ENCODE assay signal across 12 mouse cellular contexts in genomic region chr9:32021755-32022154, GRCm38 (mm10).
DNase-seq lines count a peak whose midpoint lies in the region; ATAC-seq and TF ChIP-seq lines count a peak whose summit lies in the region.
"Had no signal": no experiment of that assay in that cellular context is flagged by ENCODE, and none has a peak within 500 bp of the region (broad histone marks: within the 10 kb centered on the region; RNA-seq: fewer than 3 reads in every experiment).

No protein-coding gene starts in this region.

- H3K9ac ChIP-seq in heart, adult 2 months (ENCODE audit: low read depth, low read length) = no peak overlapping the region
- H3K9ac ChIP-seq in limb, embryonic 12.5 days (replicated peaks) = no peak overlapping the region
- H3K9ac ChIP-seq: hindbrain, embryonic 14.5 days; liver, embryonic 14.5 days had no signal

- H3K27ac ChIP-seq in heart, adult 2 months = peak overlapping the region; percentile 68
- peak overlapping the region; percentile 41; the same call in 1 of the 2 replicates for H3K27ac ChIP-seq in layer of hippocampus, adult 2 months
- H3K27ac ChIP-seq in brown adipose tissue, adult 24 weeks (replicated peaks; ENCODE audit: low read depth, low read length) = peak overlapping the region; percentile 93
- peak overlapping the region; percentile 42; the same call in 1 of the 2 replicates for H3K27ac ChIP-seq in limb, embryonic 12.5 days
- H3K27ac ChIP-seq: hindbrain, embryonic 14.5 days; liver, embryonic 14.5 days had no signal

- WGBS in heart, adult 2 months = 59% methylated on average over 3 of the region's 3 CpGs
- WGBS in limb, embryonic 12.5 days = 32% methylated on average over 3 of the region's 3 CpGs

- no peak overlapping the region for H3K4me3 ChIP-seq in heart, adult 2 months
- no peak overlapping the region for H3K4me3 ChIP-seq in layer of hippocampus, adult 2 months
- H3K4me3 ChIP-seq in brown adipose tissue, adult 24 weeks (ENCODE audit: insufficient read depth, low read depth, low read length) = no peak overlapping the region
- no peak overlapping the region for H3K4me3 ChIP-seq in limb, embryonic 12.5 days (replicated peaks)

- DNase-seq in heart, adult 2 months = no peak
- DNase-seq in heart, postnatal 4 days = no peak
- DNase-seq in layer of hippocampus, adult 2 months (ENCODE audit: low spot score in 2 of 2) = no peak
- no peak for DNase-seq in layer of hippocampus, adult 9-11 months
- no peak for DNase-seq in right cerebral cortex, postnatal 25 days
- no peak for DNase-seq in left cerebral cortex, adult 8-10 months (ENCODE audit: low spot score in 2 of 2)
- DNase-seq: cerebellum, adult 9-10 months; kidney, adult 9 months had no signal

- H3K9me3 ChIP-seq in limb, embryonic 12.5 days = no peaks in the 10 kb centered on the region

- no peaks in the 10 kb centered on the region for H3K79me2 ChIP-seq in heart, adult 2 months (replicated peaks; ENCODE audit: control insufficient read depth, insufficient read depth, low read length)

- no peak for TF ChIP-seq POLR2A in heart, adult 2 months (IDR thresholded peaks at IDR 0.05; ENCODE audit: insufficient read depth, low read depth, low read length)

- intact Hi-C loops in heart, adult 2 months (cut with DNase I) = no loop called here

- TF ChIP-seq CTCF in heart, adult 2 months (IDR thresholded peaks at IDR 0.05) = no peak
- TF ChIP-seq CTCF in layer of hippocampus, adult 2 months (conservative IDR thresholded peaks at IDR 0.05) = no peak

- H3K36me3 ChIP-seq in heart, adult 2 months (ENCODE audit: control insufficient read depth, insufficient read depth, low read length) = no peaks in the 10 kb centered on the region
- no peaks in the 10 kb centered on the region for H3K36me3 ChIP-seq in limb, embryonic 12.5 days

- H3K4me1 ChIP-seq in heart, adult 2 months (ENCODE audit: control insufficient read depth, insufficient read depth, low read length) = peaks cover 10% of the 10 kb centered on the region
- H3K4me1 ChIP-seq in brown adipose tissue, adult 24 weeks (ENCODE audit: control insufficient read depth, insufficient read depth, insufficient read length, low read length) = peaks cover 6% of the 10 kb centered on the region
- H3K4me1 ChIP-seq in limb, embryonic 12.5 days (replicated peaks) = peaks cover 21% of the 10 kb centered on the region

- TF ChIP-seq EP300 in heart, adult 2 months (IDR thresholded peaks at IDR 0.05; ENCODE audit: insufficient read depth, low read depth, low read length) = no peak

- no peak for ATAC-seq in limb, embryonic 12.5 days (ENCODE audit: insufficient number of reproducible peaks, insufficient read depth, low FRiP score, low TSS enrichment, low read depth)

- H3K27me3 ChIP-seq in heart, adult 2 months (ENCODE audit: control insufficient read depth, insufficient read depth, low read length) = no peaks in the 10 kb centered on the region
- no peaks in the 10 kb centered on the region for H3K27me3 ChIP-seq in limb, embryonic 12.5 days

- 0 out of 2 replicates have a peak overlapping the region, but pooled peaks have one; percentile 6 for H3K4me2 ChIP-seq in limb, embryonic 12.5 days
- H3K4me2 ChIP-seq: hindbrain, embryonic 14.5 days had no signal

Comparison
In these comparisons a context has a peak if more than half of its experiments do, and no peak if none do; other contexts are left out.
1. H3K27ac ChIP-seq: peak in every context shown above with its lines; median percentile 93 in brown adipose tissue, adult 24 weeks; 68 in heart, adult 2 months; 42 in limb, embryonic 12.5 days; 41 in layer of hippocampus, adult 2 months.